Mouse (Mus musculus): ENCODE data around the gene Lrrk1. TPM values are rescaled to one million over a fixed set of nuclear protein-coding genes. Genes with fewer than 3 reads are reported as not detected.

Gene Lrrk1
- polyA plus RNA-seq, 1 experiment from 2014 or later, result 19.5 TPM

DNA sequence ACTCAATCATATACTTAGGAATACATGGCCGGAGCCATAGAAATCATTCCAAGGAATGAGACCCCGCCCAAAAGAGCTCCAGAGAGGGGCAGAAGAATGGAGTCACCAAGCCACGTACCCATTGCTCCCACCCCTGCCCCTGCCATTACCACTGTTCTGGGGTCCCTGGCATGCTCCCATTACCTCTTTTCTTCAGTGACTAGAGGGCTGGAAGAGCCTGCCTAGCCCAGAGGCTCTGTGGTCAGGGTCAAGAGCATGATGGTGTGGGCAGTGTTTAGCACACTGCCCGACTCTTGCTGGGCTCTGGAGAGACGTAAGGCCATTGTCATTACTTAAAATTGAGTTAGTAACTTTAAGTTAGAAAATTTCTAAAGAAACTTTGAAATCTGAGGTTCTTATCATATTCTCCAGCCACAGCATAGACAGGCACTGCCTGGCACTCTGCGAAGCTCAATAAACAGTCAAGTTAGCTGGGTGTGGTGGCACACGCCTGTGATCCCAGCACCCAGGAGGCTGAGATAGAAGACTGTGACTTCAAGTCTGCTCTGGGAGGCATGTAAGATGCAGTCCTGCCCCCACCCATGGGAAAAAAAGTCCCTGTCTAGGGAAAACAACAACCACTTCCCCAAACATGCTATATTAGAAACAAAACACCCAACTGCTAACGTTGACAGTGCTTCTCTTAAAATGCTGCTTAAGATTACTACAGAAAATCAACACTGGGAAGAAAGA is 32.2 kb downstream of the Lrrk1 start:
- no peak overlapping the region for H3K4me2 ChIP-seq
- H3K27ac ChIP-seq, result no peak overlapping the region
- H3K36me3 ChIP-seq, result no peaks in the 10 kb centered on the region
- ATAC-seq (ENCODE audit: insufficient read depth, low FRiP score, low read depth), result no peak
- WGBS, result 74% methylated on average over 8 of the region's 8 CpGs
- H3K9ac ChIP-seq, result no peak overlapping the region
- no peak overlapping the region for H3K4me3 ChIP-seq (replicated peaks)
- no peaks in the 10 kb centered on the region for H3K9me3 ChIP-seq
- H3K27me3 ChIP-seq (replicated peaks), result no peaks in the 10 kb centered on the region
- H3K4me1 ChIP-seq, result no peaks in the 10 kb centered on the region; the same call in 1 of the 2 replicates

DNA sequence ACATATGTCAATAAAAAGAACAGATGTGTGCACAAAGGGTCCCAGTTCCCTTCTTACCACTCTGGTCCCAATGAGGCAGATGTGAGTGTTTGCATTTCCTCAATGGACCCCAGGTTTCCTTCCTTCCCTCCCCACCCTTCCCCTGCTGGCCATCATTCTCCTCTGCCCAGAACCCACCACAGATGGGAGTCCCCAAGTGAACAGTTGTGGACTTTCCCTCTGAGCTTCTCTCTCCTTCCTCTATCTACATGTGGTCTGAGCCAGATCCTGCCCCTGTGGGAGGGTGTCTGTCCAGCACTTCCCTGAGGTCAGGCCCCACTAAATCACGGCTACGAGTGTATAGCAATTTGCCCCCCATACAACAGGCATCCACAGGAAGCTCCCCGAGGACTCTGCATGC is 33.2 kb downstream of the Lrrk1 start:
- Histone ChIP-seq H3K27ac (no peak overlapping the region), H3K27me3 (replicated peaks) (no peaks in the 10 kb centered on the region), H3K4me1 (peaks cover under 1% of the 10 kb centered on the region), H3K9ac (no peak overlapping the region), H3K9me3 (no peaks in the 10 kb centered on the region), H3K4me3 (replicated peaks) (no peak overlapping the region), H3K4me2 (no peak overlapping the region), H3K36me3 (no peaks in the 10 kb centered on the region)
- 68% methylated on average over 3 of the region's 3 CpGs for WGBS
- ATAC-seq (ENCODE audit: insufficient read depth, low FRiP score, low read depth), result no peak

DNA sequence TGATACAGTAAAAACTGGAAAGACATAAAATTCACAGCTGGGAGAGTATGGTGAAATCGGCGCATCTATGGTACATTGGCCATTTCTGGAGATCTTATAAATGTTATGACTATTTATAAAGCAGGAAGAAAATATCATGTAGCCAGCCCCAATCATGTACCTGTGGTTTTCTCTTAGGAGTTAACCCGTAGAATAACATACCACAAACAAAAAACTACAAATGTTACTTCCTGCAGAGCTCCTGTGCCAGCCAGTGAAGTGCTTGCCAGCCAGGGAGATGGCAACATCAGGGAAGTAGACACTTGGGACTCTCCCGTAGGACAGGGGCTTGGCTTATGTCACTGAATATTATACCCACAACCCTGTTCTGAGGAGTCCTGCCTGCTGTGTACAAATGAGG is 37.1 kb downstream of the Lrrk1 start:
- H3K9me3 ChIP-seq, result no peaks in the 10 kb centered on the region
- H3K27me3 ChIP-seq (replicated peaks), result no peaks in the 10 kb centered on the region
- no peaks in the 10 kb centered on the region for H3K36me3 ChIP-seq
- H3K27ac ChIP-seq, result no peak overlapping the region
- no peak for ATAC-seq (ENCODE audit: insufficient read depth, low FRiP score, low read depth)
- WGBS, result 80% methylated on average over 4 of the region's 4 CpGs
- H3K4me2 ChIP-seq, result no peak overlapping the region
- H3K4me1 ChIP-seq, result peaks cover 4% of the 10 kb centered on the region
- H3K4me3 ChIP-seq (replicated peaks), result no peak overlapping the region
- H3K9ac ChIP-seq, result no peak overlapping the region

DNA sequence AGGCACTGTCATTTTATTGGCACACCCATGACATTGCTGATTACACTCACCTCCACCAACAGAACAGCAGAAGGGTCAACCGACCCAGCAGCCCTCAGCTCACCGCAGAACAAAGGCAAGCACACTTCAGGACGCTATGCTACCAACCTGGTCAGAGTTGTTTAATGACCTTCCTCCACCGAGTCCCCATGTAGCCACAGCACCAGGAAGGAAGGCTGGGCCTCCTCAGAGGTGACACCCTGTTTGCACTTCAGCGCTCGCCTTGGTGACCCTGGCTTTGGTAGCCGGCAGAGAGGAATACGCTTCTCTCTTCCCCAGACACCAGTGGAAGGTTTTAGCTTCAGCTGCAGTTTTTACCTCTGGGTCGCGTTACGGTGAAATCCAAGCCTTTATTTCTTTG is 38.5 kb downstream of the Lrrk1 start:
- H3K4me3 ChIP-seq (replicated peaks), result no peak overlapping the region
- no peak overlapping the region for H3K9ac ChIP-seq
- H3K4me1 ChIP-seq, result peaks cover 4% of the 10 kb centered on the region; the same call in 1 of the 2 replicates
- no peaks in the 10 kb centered on the region for H3K36me3 ChIP-seq
- no peak overlapping the region; the same call in 1 of the 2 replicates for H3K27ac ChIP-seq
- no peaks in the 10 kb centered on the region for H3K9me3 ChIP-seq
- ATAC-seq (ENCODE audit: insufficient read depth, low FRiP score, low read depth), result no peak
- WGBS, result 46% methylated on average over 11 of the region's 11 CpGs
- H3K4me2 ChIP-seq, result no peak overlapping the region
- H3K27me3 ChIP-seq (replicated peaks), result no peaks in the 10 kb centered on the region

DNA sequence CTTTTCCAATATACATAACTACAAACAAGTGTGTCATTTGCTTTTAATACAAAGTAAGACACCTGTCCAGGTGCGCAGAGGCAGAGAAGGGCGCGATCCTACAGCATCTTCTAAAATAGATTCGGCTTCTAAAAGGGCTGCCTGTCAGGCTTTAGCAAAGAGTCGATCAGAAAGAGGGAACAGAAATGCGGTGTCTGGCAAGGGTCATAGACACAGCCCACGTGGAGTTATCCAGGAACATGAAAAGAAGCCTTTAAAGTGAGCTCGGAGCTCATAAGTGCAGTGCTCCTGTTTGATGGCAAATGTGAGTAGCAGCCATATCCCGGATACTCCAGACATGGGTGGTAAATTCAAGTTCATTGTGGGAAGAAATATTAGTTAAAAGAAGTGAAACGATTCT is 39.6 kb downstream of the Lrrk1 start:
- no peak overlapping the region for H3K4me3 ChIP-seq (replicated peaks)
- no peaks in the 10 kb centered on the region for H3K9me3 ChIP-seq
- WGBS, result 83% methylated on average over 10 of the region's 10 CpGs
- H3K4me2 ChIP-seq, result no peak overlapping the region
- ATAC-seq (ENCODE audit: insufficient read depth, low FRiP score, low read depth), result no peak
- H3K27me3 ChIP-seq (replicated peaks), result no peaks in the 10 kb centered on the region
- peaks cover 4% of the 10 kb centered on the region; the same call in 1 of the 2 replicates for H3K4me1 ChIP-seq
- H3K9ac ChIP-seq, result no peak overlapping the region
- H3K27ac ChIP-seq, result no peak overlapping the region
- H3K36me3 ChIP-seq, result no peaks in the 10 kb centered on the region

DNA sequence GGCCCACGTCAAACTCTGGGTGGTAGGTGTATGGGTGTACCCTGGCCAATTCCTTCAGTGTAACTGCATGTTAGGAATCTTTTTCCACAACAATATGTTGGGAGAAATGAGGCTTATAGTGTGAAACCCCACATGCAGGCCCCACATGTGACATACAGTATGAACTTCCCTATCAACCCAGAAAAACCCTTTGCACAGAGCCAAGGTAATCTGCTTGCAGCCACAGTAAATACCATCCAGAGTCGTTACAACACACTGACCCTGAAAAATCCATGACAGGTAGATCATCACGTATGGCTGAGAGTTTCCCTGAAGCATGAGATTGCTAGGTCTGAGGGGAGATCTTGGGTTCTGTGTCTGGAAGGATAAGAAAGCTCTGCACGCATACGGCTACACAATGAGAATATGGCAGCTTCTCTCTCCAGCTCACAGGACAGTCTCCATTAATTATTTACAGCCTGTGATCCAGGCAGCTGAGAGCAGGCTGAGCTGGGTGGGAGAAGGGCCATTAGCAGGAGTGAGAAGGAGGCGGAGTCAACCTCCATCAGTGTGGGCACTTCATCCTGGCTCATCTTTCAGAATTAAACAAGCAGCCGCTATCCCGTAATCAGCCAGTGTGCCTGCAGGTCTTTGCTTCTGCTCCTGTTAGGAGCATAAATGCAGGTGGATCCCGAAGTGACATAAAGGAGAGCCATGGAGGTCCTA is 41.0 kb downstream of the Lrrk1 start:
- 37% methylated on average over 9 of the region's 9 CpGs for WGBS
- Histone ChIP-seq H3K4me1 (peaks cover 4% of the 10 kb centered on the region; the same call in 1 of the 2 replicates), H3K27me3 (replicated peaks) (no peaks in the 10 kb centered on the region), H3K4me2 (no peak overlapping the region), H3K27ac (no peak overlapping the region), H3K9me3 (no peaks in the 10 kb centered on the region), H3K36me3 (no peaks in the 10 kb centered on the region), H3K4me3 (replicated peaks) (no peak overlapping the region), H3K9ac (no peak overlapping the region)
- ATAC-seq (ENCODE audit: insufficient read depth, low FRiP score, low read depth), result no peak

DNA sequence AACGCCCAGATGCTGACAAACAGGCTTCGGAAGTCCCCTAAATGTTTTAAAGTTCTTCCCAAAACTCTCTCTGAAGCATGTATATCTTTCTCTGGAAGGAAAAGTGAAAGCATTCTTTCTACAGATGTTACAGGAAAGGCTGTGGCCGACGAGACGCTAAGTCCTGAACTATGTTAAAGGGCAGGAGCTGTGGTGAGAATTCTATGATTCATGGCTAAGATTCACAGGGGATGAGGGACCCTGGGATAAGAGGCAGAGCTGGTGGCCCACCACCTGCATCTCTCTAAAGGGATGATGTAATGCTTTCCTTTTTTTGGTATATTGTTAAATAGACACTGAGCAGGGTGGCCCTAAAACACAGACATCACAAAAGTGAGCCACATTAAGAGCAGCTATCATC is 44.8 kb downstream of the Lrrk1 start:
- WGBS, result 63% methylated on average over 5 of the region's 5 CpGs

DNA sequence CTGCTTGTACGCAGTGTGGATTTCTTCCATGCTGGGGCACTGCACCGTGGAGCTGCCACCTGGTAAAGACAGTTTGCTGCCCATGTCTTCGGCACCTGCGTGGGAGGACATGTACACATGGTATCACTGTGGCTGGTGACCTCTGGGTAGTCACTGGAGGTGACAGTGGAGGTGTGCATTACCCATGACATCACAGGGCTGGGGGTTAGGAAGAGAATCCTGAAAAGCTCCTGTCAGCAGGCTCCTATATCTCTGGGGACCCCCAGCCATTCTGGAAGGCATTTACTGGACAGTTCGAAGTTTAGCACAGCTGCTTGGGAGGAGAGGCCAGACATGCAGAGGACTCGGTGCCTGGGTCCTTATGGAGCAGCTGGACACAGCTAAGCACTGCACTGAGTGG is 45.3 kb downstream of the Lrrk1 start:
- ATAC-seq (ENCODE audit: insufficient read depth, low FRiP score, low read depth), result no peak

More for the DNA sequence above, 44.8 kb downstream of the Lrrk1 start:
- no peak overlapping the region for H3K9ac ChIP-seq
- no peaks in the 10 kb centered on the region for H3K27me3 ChIP-seq (replicated peaks)
- H3K9me3 ChIP-seq, result no peaks in the 10 kb centered on the region
- no peak for ATAC-seq (ENCODE audit: insufficient read depth, low FRiP score, low read depth)
- peaks cover 9% of the 10 kb centered on the region for H3K4me1 ChIP-seq
- no peak overlapping the region for H3K4me2 ChIP-seq
- H3K27ac ChIP-seq, result no peak overlapping the region
- no peaks in the 10 kb centered on the region for H3K36me3 ChIP-seq
- no peak overlapping the region for H3K4me3 ChIP-seq (replicated peaks)

DNA sequence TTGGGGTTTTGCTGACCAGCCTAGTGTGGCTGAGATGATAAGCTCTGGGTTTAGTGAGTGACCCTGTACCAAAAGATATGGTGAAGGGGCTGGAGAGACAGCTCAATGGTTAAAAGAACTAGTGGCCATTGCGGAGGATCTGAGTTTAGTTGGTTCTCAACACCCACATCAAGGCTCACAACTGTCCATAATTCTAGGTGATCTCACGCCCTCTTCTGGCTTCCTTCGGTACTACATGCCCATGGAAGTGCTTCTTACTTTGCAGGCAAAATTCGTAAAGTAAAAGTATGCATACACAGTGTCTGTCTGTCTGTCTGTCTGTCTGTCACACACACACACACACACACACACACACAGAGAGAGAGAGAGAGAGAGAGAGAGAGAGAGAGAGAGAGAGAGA is 45.8 kb downstream of the Lrrk1 start:
- Histone ChIP-seq H3K9me3 (no peaks in the 10 kb centered on the region), H3K36me3 (no peaks in the 10 kb centered on the region), H3K9ac (no peak overlapping the region), H3K4me1 (peaks cover 9% of the 10 kb centered on the region), H3K4me2 (no peak overlapping the region), H3K27me3 (replicated peaks) (no peaks in the 10 kb centered on the region), H3K27ac (no peak overlapping the region), H3K4me3 (replicated peaks) (no peak overlapping the region)
- 41% methylated on average over 4 of the region's 4 CpGs for WGBS
- no peak for ATAC-seq (ENCODE audit: insufficient read depth, low FRiP score, low read depth)

More for the DNA sequence above, 45.3 kb downstream of the Lrrk1 start:
- Histone ChIP-seq H3K4me3 (replicated peaks) (no peak overlapping the region), H3K9me3 (no peaks in the 10 kb centered on the region), H3K27me3 (replicated peaks) (no peaks in the 10 kb centered on the region), H3K9ac (no peak overlapping the region), H3K4me1 (peaks cover 9% of the 10 kb centered on the region), H3K36me3 (no peaks in the 10 kb centered on the region), H3K27ac (no peak overlapping the region), H3K4me2 (no peak overlapping the region)
- 77% methylated on average over 6 of the region's 6 CpGs for WGBS

DNA sequence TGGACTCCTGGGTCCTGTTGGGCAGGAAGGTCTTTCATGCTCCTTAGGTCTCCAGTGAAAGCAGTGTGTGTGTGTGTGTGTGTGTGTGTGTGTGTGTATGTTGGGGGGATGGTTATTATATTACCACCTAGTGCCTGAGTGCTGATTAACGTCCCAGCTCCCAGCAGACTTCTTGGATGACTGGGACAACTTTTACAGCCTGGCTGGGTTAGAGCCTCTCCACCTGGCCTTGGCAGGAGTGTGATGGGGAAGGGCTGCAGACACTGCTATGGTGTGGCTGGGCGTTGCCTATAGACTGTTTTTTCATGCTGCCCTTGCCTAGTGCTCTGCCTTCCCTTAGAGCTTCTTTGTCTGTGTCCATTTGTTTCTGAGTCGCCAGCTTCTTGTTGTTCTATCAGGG is 48.1 kb downstream of the Lrrk1 start:
- Histone ChIP-seq H3K9me3 (no peaks in the 10 kb centered on the region), H3K27me3 (replicated peaks) (no peaks in the 10 kb centered on the region), H3K36me3 (no peaks in the 10 kb centered on the region), H3K4me3 (replicated peaks) (no peak overlapping the region), H3K27ac (peak overlapping the region; percentile 67), H3K9ac (no peak overlapping the region), H3K4me2 (no peak overlapping the region), H3K4me1 (peaks cover 9% of the 10 kb centered on the region)
- 35% methylated on average over 3 of the region's 3 CpGs for WGBS
- no peak for ATAC-seq (ENCODE audit: insufficient read depth, low FRiP score, low read depth)

DNA sequence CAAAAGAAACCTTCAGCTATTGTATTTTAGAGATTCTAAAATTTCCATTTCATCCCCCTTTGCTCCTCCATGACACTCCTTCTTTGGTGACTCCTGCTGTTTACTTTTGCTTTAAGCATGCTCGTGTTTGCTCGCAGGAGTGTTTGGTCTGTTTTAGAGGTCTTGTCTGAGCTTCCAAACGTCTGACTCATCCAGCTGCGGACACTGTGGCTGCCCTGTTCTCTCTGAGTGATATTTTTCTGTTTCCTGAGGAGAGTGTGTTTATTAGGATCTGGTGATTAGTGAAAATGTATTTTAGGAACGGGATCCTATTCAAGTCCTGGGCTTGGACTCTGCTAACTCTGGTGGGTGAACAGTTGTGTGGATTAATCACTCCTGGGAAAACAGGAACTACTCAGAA is 48.5 kb downstream of the Lrrk1 start:
- WGBS, result 9% methylated on average over 5 of the region's 5 CpGs
- H3K36me3 ChIP-seq, result no peaks in the 10 kb centered on the region
- H3K9me3 ChIP-seq, result no peaks in the 10 kb centered on the region
- H3K4me2 ChIP-seq, result no peak overlapping the region
- peak overlapping the region; percentile 67 for H3K27ac ChIP-seq
- no peak overlapping the region for H3K9ac ChIP-seq
- no peak overlapping the region for H3K4me3 ChIP-seq (replicated peaks)
- peak; percentile 59; the same call in 1 of the 2 replicates for ATAC-seq (ENCODE audit: insufficient read depth, low FRiP score, low read depth)
- no peaks in the 10 kb centered on the region for H3K27me3 ChIP-seq (replicated peaks)
- H3K4me1 ChIP-seq, result peaks cover 9% of the 10 kb centered on the region

DNA sequence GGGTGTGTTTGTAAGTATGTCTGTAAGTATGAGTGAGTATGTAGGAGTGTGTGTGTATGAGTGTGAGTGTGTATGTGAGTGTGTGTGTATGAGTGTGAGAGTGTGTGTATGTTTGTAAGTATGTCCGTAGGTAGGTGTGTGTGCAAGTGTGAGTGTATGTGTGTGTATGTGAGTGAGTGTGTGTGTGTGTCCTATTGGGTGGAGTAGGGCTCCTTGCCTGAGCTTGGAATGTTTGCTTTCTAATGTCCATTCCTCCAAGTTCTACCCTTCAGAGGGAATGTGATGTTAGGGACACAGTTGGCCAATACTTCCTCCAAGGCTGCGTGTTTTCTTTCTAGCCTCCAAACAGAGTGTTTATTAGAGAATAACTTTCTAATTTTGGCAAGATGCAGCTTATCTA is 51.2 kb downstream of the Lrrk1 start:
- H3K36me3 ChIP-seq, result peaks cover 14% of the 10 kb centered on the region
- H3K9me3 ChIP-seq, result no peaks in the 10 kb centered on the region
- H3K4me1 ChIP-seq, result peaks cover 9% of the 10 kb centered on the region
- H3K4me2 ChIP-seq, result no peak overlapping the region
- no peak overlapping the region for H3K9ac ChIP-seq
- WGBS, result 78% methylated on average over 2 of the region's 2 CpGs
- H3K27ac ChIP-seq, result no peak overlapping the region
- no peak overlapping the region for H3K4me3 ChIP-seq (replicated peaks)
- H3K27me3 ChIP-seq (replicated peaks), result no peaks in the 10 kb centered on the region
- ATAC-seq (ENCODE audit: insufficient read depth, low FRiP score, low read depth), result no peak

Data from stomach, embryonic 15.5 days (tissue).